Mouse (Mus musculus) adrenal gland, postnatal 14 days (tissue): ENCODE measurements around the gene Ccr1l1. TPM values are rescaled to one million over a fixed set of nuclear protein-coding genes. Genes with fewer than 3 reads are reported as not detected.

ENCODE experiments used
- DNase-seq: peaks from one replicate; pipeline ENCODE4 v3.0.0; 2021; ENCODE audit warnings: mixed read lengths
- total RNA-seq: library from RNA; stranded (reverse); gene quantifications from 2 replicates; pipeline ENCODE4 v1.2.3, GENCODE M21; 2021

Gene Ccr1l1
- total RNA-seq, 1 experiment from 2014 or later, result not detected

DNA sequence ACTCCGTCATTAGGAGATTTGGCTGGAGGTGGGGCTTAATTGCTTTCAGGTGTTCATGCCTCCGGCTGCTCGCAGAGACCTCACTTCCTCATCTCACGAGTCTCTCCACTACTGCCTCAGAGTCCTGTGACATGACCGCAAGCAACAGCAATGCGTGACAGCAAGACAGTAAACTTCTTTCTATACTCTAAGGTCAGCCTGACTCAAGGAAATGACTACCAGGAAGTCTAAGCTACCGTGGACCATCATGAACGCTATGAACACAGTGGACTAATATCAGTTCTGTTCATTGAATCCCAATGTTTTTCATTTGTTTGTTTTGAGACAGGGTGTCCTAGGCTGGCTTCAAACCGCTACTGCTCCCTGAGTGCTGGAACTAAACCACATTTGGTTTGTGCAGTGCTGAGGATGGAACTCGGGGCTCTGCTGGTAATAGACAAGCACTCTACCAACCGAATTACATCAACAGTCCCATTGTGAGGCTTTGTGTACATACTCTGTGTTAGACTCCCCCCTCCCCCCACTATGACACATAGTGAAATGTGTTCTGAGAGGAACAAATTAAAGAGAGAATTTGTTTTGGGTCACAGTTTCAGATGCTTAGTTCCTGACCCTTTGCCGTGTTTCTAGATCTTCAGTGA lies 50.0 kb downstream of the Ccr1l1 start:
- no peak for DNase-seq

DNA sequence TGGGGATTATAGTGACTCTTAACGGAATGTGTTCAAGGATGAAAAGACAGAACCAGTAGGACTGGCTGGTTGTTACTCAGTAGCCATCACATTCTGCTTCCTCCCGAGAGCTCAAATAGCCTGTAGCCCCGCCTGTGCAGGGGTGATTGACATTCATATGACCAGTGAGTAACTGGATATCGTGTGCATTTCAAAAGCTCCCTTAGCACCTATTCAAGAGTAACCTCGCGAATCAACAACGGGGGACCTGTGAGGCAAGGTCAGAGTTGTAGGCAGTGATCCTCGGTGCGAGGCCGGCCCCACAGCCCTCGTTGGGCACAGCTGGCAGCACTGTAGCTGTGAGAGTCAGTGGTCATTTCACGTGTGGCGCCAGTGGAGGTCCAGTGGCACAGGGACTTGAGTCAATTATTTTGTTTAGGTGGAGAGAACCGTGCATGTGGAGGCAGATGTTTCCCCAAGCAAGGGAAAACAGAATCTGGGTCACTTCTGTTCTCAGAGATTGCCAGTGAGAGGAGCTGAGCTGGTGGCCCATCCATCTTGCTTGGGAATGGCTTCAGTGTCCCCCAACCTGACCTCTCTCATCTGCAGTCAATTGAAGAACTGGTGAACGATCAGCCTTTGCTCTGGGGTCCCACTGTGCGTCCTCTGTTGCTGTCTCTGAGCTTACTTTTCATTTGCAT lies 50.8 kb downstream of the Ccr1l1 start:
- no peak for DNase-seq

Other genes with a start within 250 kb of the Ccr1l1 start
- 0.83 TPM in 1 of 2 replicates, not detected in the other for gene Cxcr6, start 171.9 kb downstream of the Ccr1l1 start, total RNA-seq
- 41.8 and 42.8 TPM in 2 replicates for gene Fyco1, start 126.5 kb downstream of the Ccr1l1 start, total RNA-seq
- 0.11 and 0.30 TPM in 2 replicates for gene Xcr1, start 116.4 kb downstream of the Ccr1l1 start, total RNA-seq
- gene Ccr1, start 9.7 kb downstream of the Ccr1l1 start, total RNA-seq, result 0.86 and 0.89 TPM in 2 replicates
- 0.33 TPM in 1 of 2 replicates, not detected in the other for gene Ccr3, start 43.6 kb upstream of the Ccr1l1 start, total RNA-seq
- 1.9 and 3.3 TPM in 2 replicates for gene Ccr2, start 123.5 kb upstream of the Ccr1l1 start, total RNA-seq
- 1.4 and 2.1 TPM in 2 replicates for gene Ccr5, start 143.1 kb upstream of the Ccr1l1 start, total RNA-seq